Mouse (Mus musculus) telencephalon, adult 2 months (tissue): ENCODE data around the gene Mafb.

Experiments used
- DNase-seq: peaks from one replicate; pipeline ENCODE4 v3.0.0-alpha.2; 2011; ENCODE audit warnings: low read depth, low spot score

Mafb gene

DNA sequence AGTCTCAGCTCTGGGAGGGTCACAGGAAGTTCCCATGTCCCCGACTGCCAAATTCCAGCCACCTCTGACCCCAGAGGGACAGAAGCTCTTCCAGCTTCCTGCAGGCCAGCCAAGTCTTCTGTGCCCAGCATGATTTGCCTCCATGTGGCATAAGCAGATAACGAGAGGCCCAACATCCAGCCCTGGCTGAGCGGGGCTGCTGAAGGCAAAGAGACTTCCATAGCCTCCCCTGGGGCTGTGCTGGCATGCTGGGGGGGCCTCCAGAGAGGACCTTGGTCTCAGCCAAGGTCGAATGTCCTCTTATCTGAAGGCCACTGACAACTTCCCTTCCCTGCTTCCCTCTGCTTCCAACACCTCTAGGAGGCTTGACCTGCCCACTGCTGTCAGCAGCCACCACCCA, 39.7 kb downstream of the Mafb start:
- no peak for DNase-seq

DNA sequence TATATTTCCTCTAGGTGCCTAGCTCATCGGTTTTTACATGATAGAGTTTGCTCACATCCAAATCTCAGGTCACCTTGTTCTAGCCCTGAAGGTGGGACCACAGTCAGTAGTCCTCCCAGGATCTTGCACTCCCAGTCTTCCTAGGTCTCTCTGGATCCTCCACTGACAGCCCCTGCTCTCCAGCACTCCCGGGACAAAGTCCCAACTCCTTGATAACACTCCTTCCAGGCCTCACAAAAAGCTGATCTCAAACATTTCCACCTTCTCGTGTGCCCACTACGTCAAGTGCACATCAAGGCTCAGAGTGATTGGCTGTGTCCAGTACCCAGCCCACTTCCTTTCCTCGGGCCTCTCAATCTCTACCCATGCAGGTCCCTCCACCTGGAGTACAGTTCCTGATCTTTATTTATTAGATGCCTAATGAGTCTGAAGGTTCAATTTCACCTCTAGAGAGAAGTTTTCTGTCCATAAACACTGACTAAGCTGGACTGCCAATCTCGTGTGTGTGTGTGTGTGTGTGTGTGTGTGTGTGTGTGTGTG, 41.7 kb downstream of the Mafb start:
- no peak for DNase-seq

DNA sequence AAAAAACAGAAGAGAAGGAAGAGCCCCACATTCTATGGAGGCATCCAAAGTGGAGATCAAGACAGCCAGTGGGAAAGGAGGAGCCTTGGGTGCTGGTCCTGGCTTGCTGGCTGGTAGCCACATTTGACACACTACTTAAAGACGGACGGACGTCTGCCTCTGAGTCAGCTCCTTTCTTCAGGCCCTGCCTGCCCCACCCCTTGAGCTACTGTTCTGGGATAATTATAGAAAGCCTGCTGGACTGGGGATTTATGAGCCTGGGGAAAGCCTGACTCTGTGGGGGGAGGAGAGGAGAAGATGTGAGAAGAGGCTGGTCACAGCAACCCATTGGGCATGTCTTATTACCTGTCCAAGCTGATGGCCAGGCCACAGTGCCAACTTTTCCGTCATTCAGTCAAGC, 45.0 kb downstream of the Mafb start:
- no peak for DNase-seq

DNA sequence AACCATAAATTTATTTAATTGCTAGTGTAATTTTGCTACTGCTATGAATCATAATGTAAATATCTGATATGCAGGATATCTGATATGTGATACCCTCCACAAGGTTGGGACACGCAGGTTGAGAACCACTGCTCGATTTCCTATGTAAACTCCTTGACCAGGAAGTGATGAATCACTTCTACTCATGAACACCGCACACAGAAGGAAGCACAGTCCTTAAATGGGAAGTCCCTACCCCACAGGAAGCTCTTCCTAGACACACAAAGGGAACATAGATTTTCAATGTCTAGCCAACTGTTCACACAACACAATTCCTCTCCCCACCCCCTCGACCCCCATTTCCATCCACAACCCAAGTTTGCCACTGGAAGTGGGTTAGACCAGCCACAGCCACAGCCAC, 48.6 kb downstream of the Mafb start:
- DNase-seq, result no peak
